Mouse (Mus musculus) kidney, embryonic 15.5 days (tissue): Measurements from ENCODE around the gene Kank1. TPM values are rescaled to one million over a fixed set of nuclear protein-coding genes. Genes with fewer than 3 reads are reported as not detected.
A peak's percentile ranks its signal among the peaks of the same experiment; 100 is the strongest.

Source experiments
- ATAC-seq: fragments of 200-750 bp; cut with Nextera tagmentation; replicated peaks from 2 replicates; pipeline ENCODE4 v1.8.0; 2017; ENCODE audit warnings: moderate TSS enrichment; ENCODE audit not compliant: low FRiP score
- H3K27ac ChIP-seq: fragments of 300-500 bp; sonication (generic); 2 replicates; pipeline ENCODE4 v1.5.1; 2015; ENCODE audit warnings: mild to moderate bottlenecking, inconsistent platforms
- H3K27me3 ChIP-seq: fragments of 300-500 bp; sonication (generic); 2 replicates; pipeline ENCODE4 v1.6.1; 2015; ENCODE audit warnings: inconsistent platforms
- H3K36me3 ChIP-seq: fragments of 300-500 bp; sonication (generic); 2 replicates; pipeline ENCODE4 v1.6.1; 2015; ENCODE audit warnings: inconsistent platforms
- H3K4me1 ChIP-seq: fragments of 300-500 bp; sonication (generic); 2 replicates; pipeline ENCODE4 v1.6.1; 2015; ENCODE audit warnings: inconsistent platforms
- H3K4me2 ChIP-seq: fragments of 300-500 bp; sonication (generic); 2 replicates; pipeline ENCODE4 v1.6.1; 2015; ENCODE audit warnings: moderate library complexity, mild to moderate bottlenecking, inconsistent platforms
- H3K4me3 ChIP-seq: fragments of 300-500 bp; sonication (generic); replicated peaks from 2 replicates; pipeline ENCODE4 v1.5.1; 2015; ENCODE audit warnings: mild to moderate bottlenecking, inconsistent platforms
- H3K9ac ChIP-seq: fragments of 300-500 bp; sonication (generic); 2 replicates; pipeline ENCODE4 v1.6.1; 2015; ENCODE audit warnings: mild to moderate bottlenecking, inconsistent platforms
- H3K9me3 ChIP-seq: fragments of 300-500 bp; sonication (generic); replicated peaks from 2 replicates; pipeline ENCODE4 v1.6.1; 2016; ENCODE audit warnings: inconsistent platforms
- WGBS: fragments of 180-500 bp; shearing (Covaris S2); methylation state at CpG from one replicate; pipeline ENCODE4 v1.1.7; 2015; ENCODE audit warnings: mixed read lengths; 5-methylcytosine and 5-hydroxymethylcytosine counted together
- polyA plus RNA-seq: library from polyadenylated mRNA; unstranded; fragments of >200 nt; fragmentation: Nextera tagmentation; extraction: Ambion mirVana; gene quantifications from 2 replicates; pipeline ENCODE4 v1.2.1, GENCODE M21; 2015

The Kank1 gene
- polyA plus RNA-seq: 26.2 and 26.5 TPM in 2 replicates

DNA sequence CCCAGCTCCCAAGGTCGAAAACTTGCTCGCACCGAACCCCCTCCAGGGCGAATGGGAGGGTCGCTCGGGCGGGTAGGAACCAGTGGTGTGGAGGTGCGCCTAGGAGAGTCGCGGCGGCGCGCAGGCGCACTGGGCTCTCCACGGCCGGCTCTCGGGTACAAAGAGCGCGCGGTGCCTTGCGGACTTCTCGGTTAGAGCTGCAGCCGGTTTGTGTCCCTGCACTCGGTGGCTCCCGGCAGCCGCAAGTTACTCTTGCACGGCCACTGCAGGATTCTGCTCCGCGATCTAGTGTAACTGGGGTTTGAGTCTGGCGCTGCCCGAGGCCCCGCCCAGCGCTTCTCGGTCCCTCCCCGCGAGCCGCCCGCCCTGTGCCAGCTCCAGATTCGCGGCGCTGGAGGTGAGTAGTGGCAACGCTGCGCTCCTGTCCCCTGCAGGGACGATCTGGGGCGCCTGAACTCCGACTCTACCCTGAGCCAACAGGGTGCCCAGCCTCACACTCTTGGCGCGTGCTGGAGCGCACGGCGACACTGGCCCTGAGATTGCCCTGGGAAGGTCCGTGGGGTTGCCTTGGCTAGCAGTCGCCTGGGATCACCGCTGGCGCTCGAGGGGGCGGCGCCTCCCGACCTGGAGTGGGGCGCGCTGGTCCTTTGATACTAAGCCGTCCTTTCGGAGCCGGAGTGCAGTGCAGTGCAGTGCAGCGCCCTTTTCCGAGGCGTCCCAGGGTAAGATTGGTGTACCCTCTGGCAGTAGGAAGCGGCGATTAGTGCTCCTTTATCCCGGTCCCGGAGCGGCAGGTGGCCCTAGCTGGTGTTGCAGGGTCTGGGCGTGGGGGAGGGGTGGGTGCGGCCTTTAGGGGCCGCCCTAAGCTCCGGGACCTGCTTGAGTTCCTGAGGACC is at the start of gene Kank1:
Gene Kank1 (plus strand): TSS at position 380 of the 896 bp plus-strand sequence.
- Histone ChIP-seq H3K27ac (peak within 1 kb of the TSS; percentile 89), H3K9ac (peak within 1 kb of the TSS; percentile 57), H3K9me3 (no peaks in the 10 kb centered on the region), H3K4me1 (peaks cover 18% of the 10 kb centered on the region), H3K36me3 (no peaks in the 10 kb centered on the region), H3K4me2 (peak within 1 kb of the TSS; percentile 85), H3K27me3 (peaks cover 42% of the 10 kb centered on the region), H3K4me3 (peak within 1 kb of the TSS; percentile 64)
- WGBS: under 1% methylated on average over 75 of the region's 76 CpGs
- ATAC-seq: peak; percentile 91

DNA sequence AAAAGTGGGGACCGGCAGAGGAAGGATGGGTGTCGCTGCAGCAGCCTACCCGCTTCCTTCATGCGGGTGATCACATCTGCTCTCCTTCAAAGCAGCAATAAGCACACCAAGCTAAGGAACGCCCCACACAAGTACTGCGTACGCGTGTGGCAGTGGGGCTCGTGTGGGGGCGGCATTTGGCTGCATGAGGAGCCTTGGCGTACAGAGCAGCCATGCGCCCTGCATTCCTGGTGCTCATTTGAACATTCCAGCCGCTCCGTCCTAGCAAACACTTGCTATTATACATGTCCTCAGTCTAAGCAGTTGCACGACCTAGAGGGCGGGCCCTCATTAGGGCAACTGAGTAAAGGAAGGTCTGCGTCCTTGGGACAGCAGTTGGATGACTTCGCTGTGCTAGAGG is 49.1 kb upstream of the Kank1 start:
- H3K9me3 ChIP-seq: no peaks in the 10 kb centered on the region
- peak; percentile 67 for ATAC-seq
- no peak overlapping the region for H3K9ac ChIP-seq

DNA sequence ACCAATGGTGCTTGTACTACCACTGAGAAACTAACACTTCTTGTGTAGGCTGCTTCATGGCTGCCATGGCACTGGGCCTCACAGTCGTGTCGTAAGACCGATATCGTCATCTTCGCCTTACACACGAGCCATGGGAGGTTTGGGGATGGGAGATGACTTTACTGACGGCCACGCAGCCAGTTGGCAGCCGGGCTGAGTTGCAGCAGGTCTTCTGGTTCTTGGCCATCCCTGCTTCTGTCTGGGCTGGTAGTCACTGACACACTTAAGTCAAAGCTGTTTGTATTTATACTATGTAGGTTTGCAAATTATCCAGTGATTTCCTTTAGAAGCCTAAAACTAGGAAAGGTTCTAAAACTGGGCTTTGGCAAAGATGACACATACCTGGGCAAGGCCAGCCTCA is 43.0 kb upstream of the Kank1 start:
- Histone ChIP-seq H3K4me2 (no peak overlapping the region), H3K36me3 (no peaks in the 10 kb centered on the region), H3K9ac (no peak overlapping the region), H3K27me3 (no peaks in the 10 kb centered on the region), H3K27ac (no peak overlapping the region), H3K4me3 (no peak overlapping the region), H3K9me3 (no peaks in the 10 kb centered on the region), H3K4me1 (peaks cover 9% of the 10 kb centered on the region; the same call in 1 of the 2 replicates)
- ATAC-seq: no peak
- WGBS: 96% methylated on average over 9 of the region's 9 CpGs

More for the DNA sequence above, 49.1 kb upstream of the Kank1 start:
- WGBS: 59% methylated on average over 18 of the region's 18 CpGs
- Histone ChIP-seq H3K4me1 (peaks cover 41% of the 10 kb centered on the region), H3K36me3 (no peaks in the 10 kb centered on the region), H3K27ac (no peak overlapping the region), H3K27me3 (no peaks in the 10 kb centered on the region), H3K4me2 (peak overlapping the region; percentile 32), H3K4me3 (no peak overlapping the region)

DNA sequence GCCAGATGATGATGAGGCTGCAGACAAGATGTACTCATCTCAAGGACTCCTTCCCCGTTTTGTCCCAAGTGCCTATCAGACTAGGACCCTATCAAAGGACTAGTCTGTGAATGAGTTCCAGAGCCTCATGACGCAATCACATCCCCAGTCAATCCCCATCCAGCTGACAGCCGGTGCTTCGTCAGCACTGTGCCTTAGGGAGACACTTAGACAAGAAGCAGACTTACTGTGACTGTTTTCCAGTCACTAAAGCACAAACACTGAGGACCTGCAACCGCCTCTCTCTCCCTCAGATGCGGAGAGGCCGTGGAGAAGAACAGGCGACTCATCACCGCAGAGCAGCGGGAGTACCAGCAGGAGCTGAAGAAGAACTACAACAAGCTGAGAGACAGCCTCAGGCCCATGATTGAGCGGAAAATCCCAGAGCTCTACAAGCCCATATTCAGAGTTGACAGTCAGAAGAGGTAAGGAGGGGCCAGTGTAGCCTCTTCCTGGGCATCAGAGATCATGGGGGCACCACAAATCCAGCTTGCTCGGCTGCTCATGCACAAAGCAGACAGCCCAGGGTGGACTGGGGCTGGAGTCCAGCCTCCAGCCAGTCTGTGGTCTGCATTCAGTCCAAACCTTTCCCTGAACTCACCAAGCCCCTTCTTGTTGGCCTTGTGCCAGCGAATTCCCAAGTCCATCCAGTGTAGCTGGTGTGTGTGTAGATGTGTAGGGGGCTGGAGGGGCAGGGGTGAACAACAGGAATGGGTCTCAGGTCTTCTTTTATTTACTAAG is 36.5 kb upstream of the Kank1 start:
- H3K36me3 ChIP-seq: no peaks in the 10 kb centered on the region
- peaks cover 28% of the 10 kb centered on the region for H3K4me1 ChIP-seq
- 65% methylated on average over 13 of the region's 13 CpGs for WGBS
- peak; percentile 86 for ATAC-seq
- H3K27me3 ChIP-seq: no peaks in the 10 kb centered on the region
- no peak overlapping the region for H3K9ac ChIP-seq
- H3K4me3 ChIP-seq: no peak overlapping the region
- no peaks in the 10 kb centered on the region for H3K9me3 ChIP-seq
- peak overlapping the region; percentile 79 for H3K27ac ChIP-seq
- H3K4me2 ChIP-seq: 0 out of 2 replicates have a peak overlapping the region, but pooled peaks have one; percentile 0

DNA sequence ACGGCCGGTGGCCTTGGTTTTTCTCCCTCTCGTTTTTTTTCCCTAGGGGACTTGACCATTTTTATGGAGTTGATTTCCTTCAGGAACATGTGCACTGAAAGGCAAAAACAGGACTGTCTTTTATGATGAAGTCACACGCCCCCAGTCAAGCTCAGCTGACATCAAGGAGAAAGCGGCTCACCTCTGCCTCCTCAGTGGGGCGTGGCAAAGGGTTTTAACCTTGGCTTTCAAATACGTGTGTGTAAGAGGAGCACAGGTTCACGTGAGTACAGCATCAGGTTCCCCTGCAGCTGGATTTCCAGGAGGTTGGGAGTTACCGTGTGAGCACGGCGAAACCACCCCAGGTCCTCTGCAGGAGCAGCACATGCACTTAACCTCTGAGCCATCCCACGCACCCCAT is 33.7 kb upstream of the Kank1 start:
- no peak; the same call in 1 of the 2 replicates for ATAC-seq
- no peak overlapping the region for H3K4me2 ChIP-seq
- no peak overlapping the region for H3K9ac ChIP-seq
- H3K9me3 ChIP-seq: no peaks in the 10 kb centered on the region
- peak overlapping the region; percentile 9; the same call in 1 of the 2 replicates for H3K27ac ChIP-seq
- H3K4me3 ChIP-seq: no peak overlapping the region
- H3K27me3 ChIP-seq: no peaks in the 10 kb centered on the region
- whole genome bisulfite sequencing: 43% methylated on average over 12 of the region's 12 CpGs
- peaks cover 39% of the 10 kb centered on the region for H3K4me1 ChIP-seq
- H3K36me3 ChIP-seq: no peaks in the 10 kb centered on the region

DNA sequence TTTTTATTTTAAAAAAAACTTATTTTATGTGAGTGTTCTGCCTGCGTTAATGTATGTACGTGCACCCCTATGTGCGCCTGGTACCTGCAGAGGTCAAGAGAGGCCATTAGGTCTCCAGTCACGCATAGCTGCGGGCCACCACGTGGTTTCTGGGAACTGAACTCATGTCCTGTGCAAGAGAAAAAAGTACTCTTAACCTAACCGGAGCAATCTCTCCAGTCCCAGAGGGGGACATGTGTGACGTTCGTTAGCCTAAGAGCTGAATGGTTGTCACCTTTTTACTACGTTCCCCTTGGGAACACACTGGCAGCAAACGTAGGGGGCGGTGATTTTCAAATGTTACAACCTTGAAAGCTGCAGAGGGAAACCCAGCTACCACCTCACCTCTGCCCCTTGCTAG is 29.8 kb upstream of the Kank1 start:
- Histone ChIP-seq H3K9ac (no peak overlapping the region), H3K4me2 (no peak overlapping the region), H3K36me3 (no peaks in the 10 kb centered on the region), H3K4me1 (peaks cover 40% of the 10 kb centered on the region), H3K4me3 (no peak overlapping the region), H3K27me3 (no peaks in the 10 kb centered on the region), H3K27ac (0 out of 2 replicates have a peak overlapping the region, but pooled peaks have one; percentile 45), H3K9me3 (no peaks in the 10 kb centered on the region)
- 50% methylated on average over 12 of the region's 12 CpGs for WGBS
- ATAC-seq: no peak

DNA sequence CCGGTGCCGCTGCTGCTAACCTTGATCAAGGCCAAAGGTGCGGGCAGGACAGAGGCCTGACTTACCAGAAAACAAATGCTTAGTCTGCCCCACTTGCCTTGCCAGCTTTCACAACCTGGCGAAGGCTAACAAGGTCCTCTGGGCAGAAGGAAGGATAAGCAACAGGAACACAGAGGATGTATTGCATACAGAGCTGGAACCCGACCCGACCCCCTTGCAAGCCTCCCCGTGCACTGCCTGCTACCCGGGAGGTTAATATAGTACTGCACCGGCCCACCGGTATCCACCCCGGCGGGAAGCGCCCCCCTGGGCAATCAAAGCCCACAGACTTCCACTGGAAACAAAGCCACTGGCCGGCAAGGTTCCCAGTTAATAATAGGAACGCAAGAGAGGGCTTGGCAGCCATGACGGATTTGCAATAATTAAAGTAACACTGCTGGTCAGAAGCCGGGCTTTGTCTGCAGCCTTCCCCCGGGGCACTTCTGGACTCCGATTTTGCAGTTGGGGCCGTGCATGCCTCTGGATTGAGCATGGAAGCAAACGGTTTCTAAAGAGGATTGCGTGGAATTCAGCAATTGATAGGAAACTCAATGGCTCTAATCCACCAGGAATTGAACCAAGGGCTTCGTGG is 28.9 kb upstream of the Kank1 start:
- H3K4me1 ChIP-seq: peaks cover 38% of the 10 kb centered on the region
- H3K27ac ChIP-seq: peak overlapping the region; percentile 45; the same call in 1 of the 2 replicates
- 0 out of 2 replicates have a peak overlapping the region, but pooled peaks have one; percentile 6 for H3K4me3 ChIP-seq
- H3K4me2 ChIP-seq: peak overlapping the region; percentile 46
- H3K9ac ChIP-seq: peak overlapping the region; percentile 29; the same call in 1 of the 2 replicates
- ATAC-seq: peak; percentile 70
- no peaks in the 10 kb centered on the region for H3K27me3 ChIP-seq
- 14% methylated on average over 23 of the region's 23 CpGs for WGBS
- H3K9me3 ChIP-seq: no peaks in the 10 kb centered on the region
- no peaks in the 10 kb centered on the region for H3K36me3 ChIP-seq

DNA sequence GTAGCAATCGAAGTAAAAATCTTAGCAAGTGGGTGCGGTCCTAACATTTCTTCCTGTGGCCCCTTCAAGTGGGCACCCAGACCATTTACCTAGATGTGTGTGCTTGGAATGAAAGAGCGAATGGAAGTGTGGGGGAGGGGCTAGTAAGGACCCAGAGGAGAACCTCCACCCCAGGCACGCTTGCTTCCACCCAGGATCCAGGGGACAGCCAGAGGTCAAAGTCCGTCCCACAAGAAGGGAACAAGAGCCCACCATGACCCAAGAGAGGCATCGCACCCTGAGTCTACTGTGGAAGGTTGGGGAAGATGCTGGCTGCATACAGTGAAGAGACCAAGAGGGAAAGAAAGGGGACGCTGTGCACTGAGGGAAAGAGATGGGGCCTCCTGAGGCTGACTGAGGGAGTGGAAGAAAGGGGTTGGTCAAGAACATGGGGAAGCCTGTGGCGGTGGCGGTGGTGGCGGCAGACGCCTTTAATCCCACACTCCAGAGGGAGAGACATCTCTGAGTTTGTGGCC is 28.1 kb upstream of the Kank1 start:
- Histone ChIP-seq H3K27me3 (no peaks in the 10 kb centered on the region), H3K9me3 (no peaks in the 10 kb centered on the region), H3K27ac (no peak overlapping the region), H3K4me1 (peaks cover 33% of the 10 kb centered on the region), H3K36me3 (no peaks in the 10 kb centered on the region), H3K4me3 (no peak overlapping the region), H3K9ac (no peak overlapping the region), H3K4me2 (no peak overlapping the region)
- 78% methylated on average over 11 of the region's 11 CpGs for WGBS
- no peak for ATAC-seq

DNA sequence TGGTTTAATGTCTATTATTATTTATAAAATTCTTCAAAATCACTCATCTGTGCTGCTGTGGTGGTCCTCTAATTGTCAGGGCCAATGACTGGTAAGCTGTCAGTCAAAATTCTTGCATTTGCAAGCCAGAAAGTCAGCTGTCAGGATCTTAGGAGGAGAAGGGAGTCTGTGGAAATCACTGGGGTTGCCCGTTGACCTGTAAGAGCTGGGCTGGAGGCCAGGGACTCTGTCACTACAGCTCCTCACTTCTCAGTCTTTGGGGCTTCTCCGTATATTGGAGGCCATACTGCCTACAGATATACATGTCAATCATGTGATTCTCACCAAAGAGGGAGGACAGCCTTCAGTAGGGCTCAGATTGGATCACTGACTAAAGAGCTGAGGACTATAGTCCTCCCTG is 16.2 kb upstream of the Kank1 start:
- Histone ChIP-seq H3K27ac (peak overlapping the region; percentile 11; the same call in 1 of the 2 replicates), H3K9me3 (no peaks in the 10 kb centered on the region), H3K4me1 (peaks cover 19% of the 10 kb centered on the region), H3K9ac (no peak overlapping the region), H3K4me2 (no peak overlapping the region), H3K27me3 (no peaks in the 10 kb centered on the region), H3K36me3 (no peaks in the 10 kb centered on the region), H3K4me3 (no peak overlapping the region)
- WGBS: 51% methylated on average over 2 of the region's 2 CpGs
- no peak for ATAC-seq

DNA sequence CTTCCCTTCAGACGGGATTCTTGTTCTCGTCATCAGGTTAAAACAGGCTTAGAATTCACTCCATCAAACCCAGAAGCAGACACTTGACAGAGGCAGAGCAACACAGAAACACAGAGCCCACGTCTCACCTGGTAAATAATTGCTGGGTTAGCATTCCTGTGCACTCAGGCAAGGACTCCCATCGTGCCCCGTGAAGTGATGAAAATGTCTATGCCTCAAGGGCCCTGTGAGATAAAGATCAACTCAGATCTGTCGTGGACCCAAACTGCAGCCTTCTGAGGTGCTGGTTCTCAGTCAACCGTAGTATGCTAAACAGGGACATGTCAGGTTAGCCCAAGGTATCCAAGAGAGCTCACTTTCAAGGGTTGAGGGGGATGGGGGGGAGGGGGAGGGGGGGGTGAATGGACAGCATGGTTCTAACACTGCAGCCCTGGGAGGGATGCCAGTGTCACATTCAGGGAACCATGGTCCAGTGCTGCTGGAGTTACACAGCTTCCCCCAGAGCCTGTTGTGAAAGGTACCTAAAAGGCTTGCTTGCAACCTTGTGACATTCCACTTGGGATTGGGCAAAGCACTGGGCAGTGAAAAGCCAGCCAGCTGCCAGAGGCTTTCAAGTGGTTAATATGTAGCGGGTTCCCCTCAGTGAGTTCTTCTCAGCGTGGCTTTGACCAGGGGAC is 14.7 kb upstream of the Kank1 start:
- 45% methylated on average over 9 of the region's 9 CpGs for WGBS
- peaks cover 19% of the 10 kb centered on the region for H3K4me1 ChIP-seq

More for the DNA sequence above, 14.7 kb upstream of the Kank1 start:
- Histone ChIP-seq H3K4me3 (no peak overlapping the region), H3K27ac (peak overlapping the region; percentile 83), H3K4me2 (peak overlapping the region; percentile 8; the same call in 1 of the 2 replicates), H3K27me3 (no peaks in the 10 kb centered on the region), H3K9ac (no peak overlapping the region), H3K36me3 (no peaks in the 10 kb centered on the region), H3K9me3 (no peaks in the 10 kb centered on the region)
- peak; percentile 91 for ATAC-seq
